Mouse (Mus musculus) lung, postnatal 0 days (tissue): ENCODE data around the gene Gpr83. TPM values are rescaled to one million over a fixed set of nuclear protein-coding genes. Genes with fewer than 3 reads are reported as not detected.

Source experiments
- ATAC-seq: fragments of 200-750 bp; cut with Nextera tagmentation; 2 replicates; pipeline ENCODE4 v1.8.0; 2017; ENCODE audit warnings: moderate library complexity
- DNase-seq: peaks from one replicate; pipeline ENCODE4 v3.0.0-alpha.2; 2016; ENCODE audit warnings: low spot score
- H3K27ac ChIP-seq: fragments of 300-500 bp; sonication (generic); 2 replicates; pipeline ENCODE4 v1.5.1; 2014; ENCODE audit warnings: antibody characterized with exemption, mild to moderate bottlenecking, low read length, mixed read lengths
- H3K27me3 ChIP-seq: fragments of 300-500 bp; sonication (generic); replicated peaks from 2 replicates; pipeline ENCODE4 v1.6.1; 2014; ENCODE audit warnings: low read length, mixed read lengths; ENCODE audit not compliant: insufficient read depth
- H3K36me3 ChIP-seq: fragments of 300-500 bp; sonication (generic); 2 replicates; pipeline ENCODE4 v1.6.1; 2014; ENCODE audit warnings: low read length, mixed read lengths; ENCODE audit not compliant: insufficient read depth
- H3K4me1 ChIP-seq: fragments of 300-500 bp; sonication (generic); 2 replicates; pipeline ENCODE4 v1.6.1; 2014; ENCODE audit warnings: antibody characterized with exemption, low read depth, low read length, mixed read lengths; ENCODE audit not compliant: insufficient read depth
- H3K4me2 ChIP-seq: fragments of 300-500 bp; sonication (generic); replicated peaks from 2 replicates; pipeline ENCODE4 v1.6.1; 2014; ENCODE audit warnings: low read depth, mild to moderate bottlenecking, low read length, moderate library complexity, mixed read lengths
- H3K4me3 ChIP-seq: fragments of 300-500 bp; sonication (generic); 2 replicates; pipeline ENCODE4 v1.5.1; 2014; ENCODE audit warnings: low read depth, low read length
- H3K9ac ChIP-seq: fragments of 300-500 bp; sonication (generic); replicated peaks from 2 replicates; pipeline ENCODE4 v1.6.1; 2014; ENCODE audit warnings: low read depth, mild to moderate bottlenecking
- H3K9me3 ChIP-seq: fragments of 300-500 bp; sonication (generic); 2 replicates; pipeline ENCODE4 v1.6.1; 2016; ENCODE audit warnings: low read length, mixed read lengths
- CTCF ChIP-seq: IDR thresholded peaks from 2 replicates; pipeline ENCODE4 v1.5.1; 2016; ENCODE audit warnings: antibody characterized with exemption, mild to moderate bottlenecking
- EP300 ChIP-seq: IDR thresholded peaks from 2 replicates; pipeline ENCODE4 v1.6.1; 2016; ENCODE audit warnings: antibody characterized with exemption, mild to moderate bottlenecking, control low read depth
- WGBS: fragments of 180-500 bp; shearing (Covaris S2); extraction: QIAGEN DNeasy Blood & Tissue Kit; methylation state at CpG from one replicate; pipeline ENCODE4 v1.1.7; 2014; 5-methylcytosine and 5-hydroxymethylcytosine counted together
- polyA plus RNA-seq: library from polyadenylated mRNA; unstranded; fragments of >200 nt; fragmentation: Nextera tagmentation; extraction: Ambion mirVana; gene quantifications from 2 replicates; pipeline ENCODE4 v1.2.1, GENCODE M21; 2015

Gpr83 gene
- polyA plus RNA-seq, 1 experiment from 2014 or later: 0.05 TPM

DNA sequence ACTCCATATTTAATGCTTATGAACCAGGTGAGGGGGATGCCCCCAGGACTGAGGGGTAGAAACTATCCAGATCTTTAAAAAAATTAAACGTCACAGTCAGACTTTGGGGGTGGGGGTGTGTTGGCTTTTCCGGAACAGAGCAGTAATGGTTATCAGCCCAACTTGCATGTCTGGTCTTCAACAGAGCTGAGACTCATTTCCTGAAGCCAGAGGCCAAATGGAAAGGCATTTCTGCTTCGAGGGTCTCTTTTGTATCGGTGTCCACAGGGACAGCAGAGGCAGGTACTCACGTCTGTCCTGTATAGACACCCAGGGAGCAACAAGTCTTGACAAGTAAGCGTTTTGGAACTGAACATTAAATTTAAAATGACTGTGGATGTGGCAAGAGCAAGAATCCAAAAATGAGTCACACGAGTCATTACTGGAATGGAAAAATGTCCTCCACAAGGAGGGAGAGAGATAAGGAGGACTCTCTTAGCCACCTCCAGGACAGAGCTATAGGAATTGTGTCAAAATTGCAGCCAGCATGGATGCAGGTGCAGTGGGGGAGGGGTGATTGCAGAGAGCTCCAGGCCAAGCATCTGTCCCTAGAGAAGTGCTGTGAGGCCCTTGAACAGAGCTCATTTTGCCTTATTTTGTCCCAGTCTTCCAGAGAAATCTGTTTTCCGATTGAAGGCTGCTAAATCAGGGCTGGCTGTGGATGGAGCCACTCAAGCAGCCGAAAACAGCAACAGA, 44.9 kb downstream of the Gpr83 start:
- 36% methylated on average over 9 of the region's 9 CpGs for WGBS
- TF ChIP-seq CTCF (no peak), EP300 (no peak)
- Histone ChIP-seq H3K27ac (no peak overlapping the region), H3K27me3 (no peaks in the 10 kb centered on the region), H3K36me3 (no peaks in the 10 kb centered on the region), H3K4me2 (no peak overlapping the region), H3K9ac (no peak overlapping the region), H3K4me3 (no peak overlapping the region), H3K4me1 (no peaks in the 10 kb centered on the region; the same call in 1 of the 2 replicates), H3K9me3 (no peaks in the 10 kb centered on the region)
- ATAC-seq: no peak
- no peak for DNase-seq

DNA sequence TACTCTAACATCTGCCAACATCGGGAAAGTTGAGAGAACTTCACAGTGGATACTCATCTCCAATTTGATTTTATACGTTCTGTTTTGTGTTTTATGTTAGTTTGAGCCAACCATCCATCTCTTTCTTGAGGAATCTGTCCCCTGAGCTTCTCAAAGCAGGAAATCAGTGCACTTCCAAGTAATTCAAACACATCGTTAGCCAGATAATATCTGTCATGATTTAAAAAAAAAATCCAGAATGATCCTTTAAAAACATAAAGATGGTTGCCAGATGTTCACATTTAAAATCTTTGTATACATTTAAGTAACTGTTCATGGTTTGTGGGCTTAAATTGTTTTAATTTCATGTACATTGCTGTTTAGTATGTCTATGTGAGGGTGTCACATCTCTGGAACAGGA, 45.9 kb downstream of the Gpr83 start:
- DNase-seq: no peak
- 35% methylated on average over 3 of the region's 3 CpGs for WGBS
- no peak overlapping the region for H3K4me3 ChIP-seq
- H3K4me1 ChIP-seq: no peaks in the 10 kb centered on the region; the same call in 1 of the 2 replicates
- no peak for ATAC-seq
- no peaks in the 10 kb centered on the region for H3K36me3 ChIP-seq
- H3K4me2 ChIP-seq: no peak overlapping the region
- no peaks in the 10 kb centered on the region for H3K9me3 ChIP-seq
- H3K27ac ChIP-seq: no peak overlapping the region
- TF ChIP-seq EP300 (no peak), CTCF (no peak)
- no peaks in the 10 kb centered on the region for H3K27me3 ChIP-seq
- no peak overlapping the region for H3K9ac ChIP-seq

DNA sequence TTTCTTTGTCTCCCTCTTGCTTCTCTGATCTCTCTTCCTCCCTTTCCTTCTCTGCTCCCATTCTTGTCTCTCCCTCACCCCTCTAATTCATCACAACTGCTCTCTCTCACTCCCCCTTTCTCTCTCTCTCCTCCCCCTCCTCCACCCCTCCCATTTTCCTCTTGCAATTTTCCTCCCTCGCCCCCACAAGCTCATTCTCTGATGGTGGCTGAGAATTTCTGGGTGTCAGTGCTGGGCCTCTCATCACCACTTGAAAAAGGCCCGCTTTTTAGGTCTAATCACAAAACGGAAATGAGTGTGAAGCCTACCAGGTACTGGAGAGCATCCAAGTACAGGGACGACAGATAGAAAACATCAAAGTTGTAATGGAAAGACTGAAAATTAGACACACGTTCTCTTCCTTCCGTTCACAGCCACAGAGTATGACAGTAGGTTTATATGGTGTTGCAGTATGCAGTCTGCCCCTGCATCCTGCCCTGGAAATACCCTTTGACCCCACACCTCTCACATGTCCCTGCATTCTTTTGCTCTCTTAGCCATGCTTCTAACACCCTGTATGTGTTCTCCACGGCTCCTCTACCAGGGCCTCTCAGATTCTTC, 47.9 kb downstream of the Gpr83 start:
- H3K9me3 ChIP-seq: no peaks in the 10 kb centered on the region
- ATAC-seq: no peak
- H3K27ac ChIP-seq: no peak overlapping the region
- H3K36me3 ChIP-seq: no peaks in the 10 kb centered on the region
- 25% methylated on average over 7 of the region's 7 CpGs for WGBS
- H3K4me2 ChIP-seq: no peak overlapping the region
- no peak for DNase-seq
- TF ChIP-seq CTCF: no peak
- TF ChIP-seq EP300: no peak
- H3K4me1 ChIP-seq: no peaks in the 10 kb centered on the region
- H3K9ac ChIP-seq: no peak overlapping the region
- H3K4me3 ChIP-seq: no peak overlapping the region
- H3K27me3 ChIP-seq: no peaks in the 10 kb centered on the region

DNA sequence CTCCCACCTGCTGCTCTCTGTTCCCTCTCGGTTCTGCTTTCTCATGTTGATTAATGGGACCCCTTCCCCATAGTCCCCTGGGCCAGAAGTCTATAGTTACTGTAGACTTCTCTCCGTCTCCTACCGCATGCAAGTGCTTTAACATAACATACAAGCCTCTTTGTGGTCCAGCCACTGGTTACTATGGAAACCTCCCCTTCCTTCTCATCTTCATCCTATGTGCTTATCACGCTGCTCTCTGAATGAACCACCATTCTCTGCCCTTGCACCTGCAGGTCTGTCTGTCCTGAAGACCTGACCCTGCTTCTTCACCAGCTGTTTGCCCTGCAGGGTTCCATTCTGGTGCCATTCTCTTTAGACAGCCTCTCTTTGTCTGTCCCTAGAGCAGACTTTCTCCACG, 50.0 kb downstream of the Gpr83 start:
- ATAC-seq (no peak), DNase-seq (no peak)
- Histone ChIP-seq H3K27ac (no peak overlapping the region), H3K27me3 (no peaks in the 10 kb centered on the region), H3K36me3 (no peaks in the 10 kb centered on the region), H3K4me3 (no peak overlapping the region), H3K4me1 (no peaks in the 10 kb centered on the region), H3K4me2 (no peak overlapping the region), H3K9me3 (no peaks in the 10 kb centered on the region), H3K9ac (no peak overlapping the region)
- no peak for TF ChIP-seq EP300
- TF ChIP-seq CTCF: no peak
- 72% methylated on average over 5 of the region's 5 CpGs for WGBS

DNA sequence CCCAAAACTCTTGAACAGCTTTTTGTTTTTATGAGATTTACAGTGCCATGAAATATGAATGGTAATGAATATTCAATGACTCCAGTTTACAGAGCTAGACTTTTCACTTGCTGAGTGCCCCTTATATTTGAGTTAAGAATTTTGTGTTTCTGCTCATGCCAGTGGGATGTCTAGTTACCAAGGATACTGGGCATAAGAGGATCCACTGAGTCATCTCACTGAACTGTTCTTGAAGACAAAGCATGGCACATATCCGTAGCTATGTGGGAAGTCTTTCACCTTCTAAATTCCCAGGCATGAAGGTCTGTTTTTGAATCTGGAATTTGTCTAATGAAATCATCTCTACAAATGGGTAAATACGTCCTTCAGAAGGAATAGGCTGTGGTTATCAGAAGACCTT, 52.0 kb downstream of the Gpr83 start:
- WGBS: 62% methylated on average over 2 of the region's 2 CpGs

DNA sequence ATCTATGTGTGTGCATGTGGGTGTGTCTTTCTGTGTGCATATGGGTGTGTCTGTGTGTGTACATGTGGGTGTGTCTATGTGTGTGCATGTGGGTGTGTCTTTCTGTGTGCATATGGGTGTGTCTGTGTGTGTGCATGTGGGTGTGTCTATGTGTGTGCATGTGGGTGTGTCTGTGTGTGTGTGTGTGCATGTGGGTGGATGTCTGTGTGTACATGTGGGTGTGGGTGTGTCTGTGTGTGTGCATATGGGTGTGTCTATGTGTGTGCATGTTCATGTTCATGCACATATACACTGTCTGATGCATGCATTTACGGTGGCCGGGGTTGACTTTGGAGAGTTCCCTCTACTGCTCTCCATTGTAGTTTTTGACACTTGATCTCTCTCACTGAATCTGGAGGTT, 57.7 kb downstream of the Gpr83 start:
- Histone ChIP-seq H3K4me1 (no peaks in the 10 kb centered on the region), H3K27me3 (no peaks in the 10 kb centered on the region), H3K36me3 (no peaks in the 10 kb centered on the region), H3K27ac (no peak overlapping the region), H3K9me3 (no peaks in the 10 kb centered on the region), H3K9ac (no peak overlapping the region), H3K4me2 (no peak overlapping the region), H3K4me3 (no peak overlapping the region)
- DNase-seq: no peak
- 89% methylated on average over 2 of the region's 2 CpGs for WGBS
- no peak for ATAC-seq
- TF ChIP-seq CTCF (no peak), EP300 (no peak)

More for the DNA sequence above, 52.0 kb downstream of the Gpr83 start:
- Histone ChIP-seq H3K4me2 (no peak overlapping the region), H3K9me3 (no peaks in the 10 kb centered on the region), H3K4me1 (no peaks in the 10 kb centered on the region), H3K4me3 (no peak overlapping the region), H3K36me3 (no peaks in the 10 kb centered on the region), H3K9ac (no peak overlapping the region), H3K27ac (no peak overlapping the region), H3K27me3 (no peaks in the 10 kb centered on the region)
- DNase-seq: no peak
- no peak for TF ChIP-seq EP300
- no peak for TF ChIP-seq CTCF
- no peak for ATAC-seq
